Mouse (Mus musculus) frontal cortex, adult 2 months (tissue): ENCODE measurements around the gene Rnpc3. TPM values are rescaled to one million over a fixed set of nuclear protein-coding genes. Genes with fewer than 3 reads are reported as not detected.
A peak's percentile ranks its signal among the peaks of the same experiment; 100 is the strongest.

Experiments used
- DNase-seq, 2 experiments: peaks; one replicate each; pipeline ENCODE4 v3.0.0; 2022; ENCODE audit warnings: low spot score in 1 of 2; ENCODE audit errors: extremely low spot score in 1 of 2
- polyA plus RNA-seq: library from polyadenylated mRNA; depleted of rRNA; stranded (reverse); fragments of >200 nt; gene quantifications from 2 replicates; pipeline ENCODE4 v1.2.3, GENCODE M21; 2012; rRNA removed

The Rnpc3 gene
- 43.9 and 53.8 TPM in 2 replicates for polyA plus RNA-seq

DNA sequence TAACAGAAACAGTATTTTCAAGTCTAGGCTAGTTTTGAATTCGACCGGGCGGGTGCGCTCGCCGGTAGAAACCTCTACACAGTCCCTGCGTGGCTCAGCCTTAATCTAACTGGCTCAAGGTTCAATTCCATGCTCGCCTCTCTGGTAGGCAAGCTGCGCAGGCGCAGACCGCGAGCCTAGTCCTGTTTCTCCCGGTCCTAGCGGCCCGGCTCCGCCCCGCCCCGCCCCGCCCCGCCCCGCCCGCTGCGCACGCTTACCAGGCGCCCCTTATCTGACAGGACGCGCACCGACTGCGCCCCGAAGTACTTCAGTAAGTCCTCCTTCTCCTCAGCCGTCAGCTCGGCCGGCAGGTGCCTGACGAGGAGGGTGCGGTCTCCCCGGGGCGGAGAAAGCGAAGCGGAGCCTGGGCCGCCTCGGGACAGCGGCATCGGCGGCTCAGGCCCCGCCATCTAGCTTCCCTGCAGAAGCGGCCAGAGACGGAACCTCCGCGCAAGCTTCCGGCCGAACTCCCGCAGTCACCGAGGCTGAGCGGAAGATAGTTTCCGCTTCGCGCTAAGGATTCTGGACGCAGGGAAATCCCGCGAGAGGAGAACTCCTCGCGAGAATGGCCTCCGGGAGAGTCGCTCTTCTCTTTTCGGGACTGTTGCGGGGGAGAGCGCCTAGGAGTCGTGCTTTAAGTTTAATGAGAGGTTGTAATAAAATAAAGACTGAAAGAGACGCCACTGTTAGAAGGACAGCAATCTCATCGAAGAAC, at the start of gene Rnpc3:
Rnpc3 (minus strand) TSS at position 544 of the 754 bp plus-strand sequence.
- DNase-seq, result peak; percentile 89 to 98

GRCm38 (mm10) chr3:113656940-113657339, 27.0 kb upstream of the Rnpc3 start:
- peak in 1 of 2 experiments; percentile 19 for DNase-seq

DNA sequence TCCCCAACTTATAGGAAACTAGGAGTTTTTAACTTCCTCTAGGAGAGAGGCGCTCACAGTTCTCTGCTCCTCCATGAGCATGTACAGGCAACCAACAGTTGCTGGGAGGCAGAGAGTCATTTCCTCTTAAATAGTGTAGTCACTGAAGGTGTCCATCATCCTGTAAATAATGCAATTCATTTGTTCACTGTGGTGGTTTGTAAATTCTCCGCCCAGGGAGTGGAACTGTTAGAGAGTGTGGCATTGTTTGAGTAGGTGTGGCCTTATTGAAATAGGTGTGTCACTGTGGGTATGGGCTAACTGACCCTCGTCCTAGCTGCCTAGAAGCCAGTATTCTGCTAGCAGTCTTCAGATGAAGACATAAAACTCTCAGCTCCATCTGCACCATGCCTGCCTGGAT, 24.4 kb upstream of the Rnpc3 start:
- no peak for DNase-seq

GRCm38 (mm10) chr3:113651386-113651785, 21.4 kb upstream of the Rnpc3 start:
- peak in 1 of 2 experiments; percentile 50 for DNase-seq

GRCm38 (mm10) chr3:113639545-113639944, 9.6 kb upstream of the Rnpc3 start:
- DNase-seq, result no peak

GRCm38 (mm10) chr3:113634220-113634619, 4.3 kb upstream of the Rnpc3 start:
- DNase-seq, result no peak

- DNase-seq, result no peak
Measured at GRCm38 (mm10) chr3:113631611-113632010, 1.7 kb upstream of the Rnpc3 start.

DNA sequence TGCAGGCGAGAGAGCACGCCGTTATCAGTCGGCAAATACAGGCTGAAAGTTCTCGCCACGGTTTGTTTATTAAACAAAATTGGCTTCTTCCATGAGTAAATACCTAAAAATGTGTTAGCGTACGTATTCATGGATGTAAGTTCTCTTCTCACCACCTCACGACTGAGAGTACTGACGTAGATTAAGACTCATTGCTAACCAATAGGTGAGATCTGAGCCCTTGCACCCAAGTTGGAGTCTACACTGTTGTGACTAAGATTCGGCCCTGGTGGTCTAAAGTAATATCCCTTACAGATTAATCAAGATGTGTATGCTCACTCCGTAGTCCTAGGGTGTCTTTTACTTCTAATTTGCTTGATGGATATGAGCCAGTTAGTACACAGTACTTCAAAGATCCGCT, 615 bp upstream of the Rnpc3 start:
- no peak for DNase-seq

GRCm38 (mm10) chr3:113606599-113606998, 23.4 kb downstream of the Rnpc3 start, which contains the start of gene Amy1:
Gene Amy1, minus strand, starts transcription at chr3:113606699.
- DNase-seq, result no peak

DNA sequence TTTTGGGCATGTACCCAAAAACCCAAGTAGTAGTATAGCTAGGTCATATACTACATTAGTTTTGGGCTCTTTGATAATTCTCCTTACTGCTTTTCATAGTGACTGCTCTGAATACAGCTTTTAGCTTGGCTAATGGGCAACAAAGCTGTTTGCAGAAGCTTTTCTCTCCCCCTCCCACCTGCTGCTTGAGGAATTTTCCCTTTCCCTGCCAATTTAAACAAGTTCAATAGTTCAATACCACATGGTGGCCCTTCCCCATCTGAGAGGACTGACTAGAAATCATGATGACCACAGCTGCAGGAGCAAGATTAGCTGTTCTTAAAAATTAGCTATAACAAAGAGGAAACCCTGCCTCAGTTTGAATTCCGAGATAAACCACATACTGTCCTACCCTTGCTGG, 39.1 kb downstream of the Rnpc3 start:
- DNase-seq, result no peak

DNA sequence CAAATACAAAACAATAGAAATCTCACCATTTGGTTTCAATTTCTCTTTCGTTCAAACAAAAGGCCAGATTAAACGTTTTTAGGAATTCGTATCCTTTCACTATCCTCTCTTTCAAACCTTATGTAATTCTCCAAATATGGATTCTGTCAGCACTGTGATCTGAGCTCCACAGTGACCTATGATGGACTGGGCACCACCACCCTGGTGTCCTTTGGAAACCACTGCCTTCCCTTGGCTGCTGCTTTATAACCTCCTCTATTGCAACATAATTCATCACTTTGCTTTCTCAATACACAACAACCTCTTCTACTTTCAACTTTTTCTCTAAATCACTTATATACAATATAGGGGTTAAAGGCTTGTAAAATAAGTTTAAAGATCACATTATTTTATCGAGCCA, 55.4 kb downstream of the Rnpc3 start:
- no peak for DNase-seq

- DNase-seq, result no peak
Measured at GRCm38 (mm10) chr3:113574138-113574537, 55.8 kb downstream of the Rnpc3 start.

DNA sequence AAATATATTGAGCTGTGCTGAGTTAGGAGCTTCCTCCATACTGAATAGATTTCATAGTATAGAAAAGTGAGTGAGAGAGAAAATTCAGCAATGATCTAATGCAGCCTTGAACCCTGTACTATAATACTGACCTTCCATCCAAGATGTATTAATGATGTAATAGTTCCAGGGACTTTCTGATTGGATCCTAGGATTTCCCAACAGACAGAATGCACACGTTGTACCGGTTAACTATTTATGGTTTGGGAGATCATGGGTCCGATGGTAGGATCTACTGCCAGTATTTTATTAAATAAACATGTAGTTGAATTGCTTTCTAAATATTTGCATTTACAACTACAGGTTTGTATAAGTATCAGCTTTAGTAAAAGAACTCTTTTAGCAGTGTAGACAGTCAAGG, 57.8 kb downstream of the Rnpc3 start:
- DNase-seq, result no peak

Other genes with a start within 250 kb of the Rnpc3 start
- 0.86 TPM in 1 of 2 replicates, not detected in the other for gene Amy2a1, start 97.7 kb downstream of the Rnpc3 start, polyA plus RNA-seq
- gene Amy1, start 23.4 kb downstream of the Rnpc3 start, polyA plus RNA-seq, result 82.8 and 93.2 TPM in 2 replicates